Mouse (Mus musculus) CD4-positive naive resting alpha-beta T cell, adult 57 days (primary cell): Measurements from ENCODE around the gene Slc50a1. TPM values are rescaled to one million over a fixed set of nuclear protein-coding genes. Genes with fewer than 3 reads are reported as not detected.

Experiments
- total RNA-seq: library from RNA; stranded (reverse); gene quantifications from one replicate; pipeline ENCODE4 v1.2.4, GENCODE M21; 2023

Gene Slc50a1
- total RNA-seq = 113 TPM

DNA sequence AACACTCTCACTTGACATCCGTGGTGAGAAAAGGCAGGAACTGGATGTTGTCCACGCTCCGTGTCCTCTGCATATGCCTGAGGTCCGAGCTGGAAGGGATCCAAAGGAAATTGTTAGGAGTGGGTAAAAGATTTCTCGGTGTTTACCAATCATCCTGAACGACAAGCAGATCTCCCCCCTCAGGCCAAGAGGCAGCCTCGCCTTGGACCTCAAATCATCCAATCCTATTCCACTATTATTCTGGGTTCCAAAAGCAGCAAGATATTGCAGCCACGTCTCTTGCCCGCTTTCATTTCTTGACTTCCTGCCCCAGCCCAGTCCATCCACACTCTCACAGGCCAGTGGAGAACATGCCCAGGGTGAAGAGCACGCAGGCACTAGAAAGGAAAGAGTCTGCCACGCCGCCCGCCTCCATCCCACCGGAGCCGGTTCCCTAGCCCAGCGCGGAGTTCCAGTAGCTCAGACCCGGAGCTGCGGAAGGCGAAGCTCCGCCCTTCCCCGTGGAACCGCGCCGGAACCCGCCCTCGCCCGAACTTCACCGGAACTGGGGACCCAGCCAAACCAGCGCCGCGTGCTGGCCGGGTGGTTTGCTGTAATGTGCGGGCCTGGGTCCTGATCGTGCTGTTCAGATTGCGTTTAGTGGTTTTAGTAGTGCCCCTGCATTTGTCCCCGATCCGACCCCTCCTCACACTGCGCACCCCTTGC lies at the start of gene Slc50a1:
Slc50a1 (minus strand) TSS at position 520 of the 705 bp plus-strand sequence.

DNA sequence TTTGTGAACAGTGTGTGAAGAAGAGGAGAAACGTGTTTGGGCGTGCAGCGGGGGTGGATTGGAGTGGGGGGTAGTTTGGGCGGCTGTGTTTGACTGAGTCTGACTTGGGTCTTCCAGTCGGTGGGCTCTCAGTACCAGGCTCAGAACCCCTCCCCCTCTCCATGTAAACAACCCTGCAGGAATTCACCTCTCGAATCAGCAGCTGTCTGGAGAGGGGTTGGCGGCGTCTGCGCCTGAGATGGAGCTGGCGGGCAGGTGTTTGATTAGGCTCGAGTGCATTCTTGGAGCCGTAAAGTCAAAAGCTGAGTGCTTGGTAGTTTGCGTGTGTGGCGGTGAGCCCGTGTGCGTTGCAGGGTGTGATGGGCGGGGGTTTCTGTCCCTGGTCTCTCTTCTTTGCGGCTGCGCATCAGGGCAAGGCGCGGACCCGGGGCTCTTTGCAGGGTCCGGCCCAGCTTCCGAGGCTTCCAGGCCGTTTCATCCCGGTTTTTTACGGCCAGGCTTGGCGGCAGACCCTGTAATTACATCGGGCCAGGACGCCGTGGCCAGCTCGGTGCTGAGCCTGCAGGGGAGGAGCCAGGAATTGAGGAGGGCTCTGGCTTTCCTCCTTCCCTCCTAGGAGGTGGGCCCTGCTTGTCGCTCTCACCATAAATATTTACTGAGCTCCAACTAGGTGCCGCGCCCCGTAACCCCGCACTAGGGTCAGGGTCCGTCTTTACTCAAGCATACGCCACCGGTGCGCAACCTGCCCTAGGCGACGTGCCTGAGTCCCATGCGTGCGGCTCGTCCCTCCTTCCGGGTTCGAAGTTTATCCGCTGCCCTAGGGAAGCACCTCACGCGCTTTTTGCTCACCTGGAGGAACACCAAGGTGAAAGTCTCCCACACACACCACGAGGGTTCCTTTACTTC lies 10.5 kb upstream of the Slc50a1 start, which contains the start of gene Efna1:
Efna1 (minus strand) TSS at position 537 of the 906 bp plus-strand sequence.

DNA sequence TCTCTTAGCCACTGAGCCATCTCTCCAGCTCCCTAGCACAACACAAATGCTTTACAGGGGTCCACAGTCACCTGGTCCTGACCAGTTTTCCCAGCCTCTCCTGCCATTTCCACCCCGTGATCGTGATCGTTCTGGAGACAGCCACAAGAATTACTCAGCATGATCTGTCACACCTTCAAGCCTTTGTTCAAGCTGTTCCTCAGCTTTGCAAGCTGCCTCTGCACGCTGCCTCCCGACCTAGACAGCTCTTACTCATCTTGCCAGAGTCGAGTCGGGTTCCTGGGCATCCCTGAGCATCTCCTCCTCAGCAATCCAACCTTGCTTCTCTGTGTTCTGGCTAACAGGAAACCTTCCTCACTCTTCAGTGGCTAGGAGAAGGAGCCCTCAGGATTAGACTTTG lies 11.3 kb downstream of the Slc50a1 start, which contains the start of gene Dpm3:
Dpm3 (plus strand) TSS at position 283 of the 400 bp plus-strand sequence.

DNA sequence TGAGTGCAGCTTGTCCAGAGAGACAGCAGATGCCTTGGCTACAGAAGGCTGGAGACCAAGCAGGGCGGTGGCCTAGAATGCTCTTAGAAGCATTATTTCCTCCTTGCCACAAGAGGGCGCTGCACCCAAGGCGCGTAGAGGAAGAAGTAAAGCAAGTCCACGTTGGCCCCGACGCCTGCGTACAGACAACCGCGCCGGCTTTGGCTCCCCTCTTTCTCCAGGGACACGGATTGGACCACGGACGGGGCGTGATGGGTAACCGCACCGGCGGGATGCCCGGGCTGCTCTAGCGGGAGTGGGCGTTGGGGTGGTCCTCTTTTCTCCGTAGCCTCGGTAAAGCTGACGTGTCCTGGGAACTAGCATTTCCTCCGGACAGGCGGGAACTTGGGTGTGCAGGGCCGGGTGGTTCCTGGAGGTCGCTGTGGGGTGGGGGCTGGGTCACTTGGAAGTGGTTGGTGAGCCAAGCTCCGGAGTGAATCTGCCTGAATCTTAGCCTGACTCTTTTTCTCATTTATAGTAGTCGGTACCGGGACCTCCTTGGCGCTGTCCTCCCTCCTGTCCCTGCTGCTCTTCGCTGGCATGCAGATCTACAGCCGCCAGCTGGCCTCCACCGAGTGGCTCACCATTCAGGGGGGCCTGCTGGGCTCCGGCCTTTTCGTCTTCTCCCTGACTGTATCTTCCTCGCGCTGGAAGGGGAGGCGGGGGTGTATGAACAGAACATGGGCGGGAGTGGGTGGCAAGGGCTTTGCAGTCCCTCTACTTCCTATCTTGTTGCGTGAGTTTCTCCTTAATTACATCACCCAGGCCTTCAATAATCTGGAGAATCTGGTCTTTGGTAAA lies 23.9 kb downstream of the Slc50a1 start, which contains the start of gene Trim46:
Trim46 (minus strand) TSS at position 49 of the 840 bp plus-strand sequence.

DNA sequence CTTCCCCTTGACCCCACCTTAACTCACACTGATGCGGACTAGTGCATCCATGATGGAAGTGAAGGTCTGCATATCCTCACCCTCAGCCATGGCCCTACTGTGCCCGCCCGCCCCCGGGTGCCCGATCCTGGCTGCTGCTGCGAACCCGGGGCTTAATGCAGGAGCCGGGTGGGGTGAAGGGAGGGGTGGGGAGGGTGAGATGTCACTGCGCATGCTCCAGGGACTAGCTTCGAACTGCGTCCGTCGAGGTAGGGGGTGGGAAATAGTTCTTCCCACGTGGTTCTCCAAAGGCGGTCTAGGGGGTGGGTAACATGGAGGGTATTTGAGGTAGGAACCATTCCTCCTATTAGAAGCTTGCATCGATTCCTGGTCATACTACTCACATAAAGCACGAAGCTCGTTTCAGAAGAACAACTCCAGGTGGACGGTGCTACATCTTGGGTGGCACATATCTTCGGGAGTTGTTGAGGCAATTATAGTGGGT lies 24.6 kb downstream of the Slc50a1 start, which contains the start of gene Krtcap2:
Krtcap2 (plus strand) TSS at position 279 of the 484 bp plus-strand sequence.

DNA sequence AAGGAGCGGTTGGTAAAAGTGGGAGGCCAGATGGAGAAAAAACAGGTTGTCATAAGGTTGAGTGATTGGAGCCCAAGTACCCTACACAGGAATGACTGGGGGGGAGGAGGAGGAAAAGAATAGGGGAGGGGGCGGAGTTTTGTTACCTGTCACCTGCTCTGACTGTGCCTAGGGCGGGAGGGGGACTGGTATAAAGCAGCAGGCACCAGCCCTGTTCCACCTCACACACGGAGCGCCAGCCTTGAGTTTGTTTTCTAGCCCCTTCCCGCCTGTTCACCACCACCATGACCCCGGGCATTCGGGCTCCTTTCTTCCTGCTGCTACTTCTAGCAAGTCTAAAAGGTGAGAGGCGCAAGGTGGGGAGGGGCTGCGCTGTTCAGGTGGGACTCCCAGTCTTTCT lies 41.5 kb downstream of the Slc50a1 start, which contains the start of gene Muc1:
Muc1 (plus strand) TSS at position 222 of the 400 bp plus-strand sequence.

DNA sequence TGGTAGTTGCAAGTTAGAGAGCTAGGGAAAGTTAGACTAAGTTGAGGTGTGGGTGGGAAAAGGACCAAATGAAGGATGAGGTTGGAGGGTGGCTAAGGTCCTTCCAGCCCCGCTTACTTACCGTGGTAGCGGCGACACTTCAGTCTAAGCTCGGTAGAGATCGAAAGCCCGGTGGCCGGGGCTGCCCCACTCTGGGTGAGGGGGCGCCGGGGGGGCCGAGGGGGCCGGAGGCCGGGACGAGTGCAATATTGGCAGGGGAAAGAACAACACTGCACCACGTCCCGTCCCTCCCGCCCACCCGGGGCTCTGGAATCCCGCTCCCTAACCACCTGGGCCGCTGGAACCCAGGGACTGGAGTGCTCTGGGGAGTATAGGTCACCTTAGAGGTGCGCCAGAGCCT lies 43.5 kb downstream of the Slc50a1 start, which contains the start of gene Mtx1:
Mtx1 (minus strand) TSS at position 189 of the 400 bp plus-strand sequence.

Other genes starting within 250 kb of the Slc50a1 start
- 67.5 TPM for gene Rusc1, start 177.3 kb downstream of the Slc50a1 start, total RNA-seq
- not detected for gene Gm43738, start 169.5 kb downstream of the Slc50a1 start, total RNA-seq
- 36.2 TPM for gene Fdps, start 168.6 kb downstream of the Slc50a1 start, total RNA-seq
- gene Pklr, start 134.4 kb downstream of the Slc50a1 start, total RNA-seq = not detected
- gene Hcn3, start 110.4 kb downstream of the Slc50a1 start, total RNA-seq = 6.1 TPM
- gene Clk2, start 105.8 kb downstream of the Slc50a1 start, total RNA-seq = 132 TPM
- gene Scamp3, start 93.1 kb downstream of the Slc50a1 start, total RNA-seq = 156 TPM
- 129 TPM for gene Fam189b, start 87.4 kb downstream of the Slc50a1 start, total RNA-seq
- gene Gba, start 67.6 kb downstream of the Slc50a1 start, total RNA-seq = 61.2 TPM
- 12.1 TPM for gene Thbs3, start 55.4 kb downstream of the Slc50a1 start, total RNA-seq
- gene Mtx1, start 43.5 kb downstream of the Slc50a1 start, total RNA-seq = 205 TPM
- 0.50 TPM for gene Muc1, start 41.5 kb downstream of the Slc50a1 start, total RNA-seq
- 94.5 TPM for gene Krtcap2, start 24.6 kb downstream of the Slc50a1 start, total RNA-seq
- 2.0 TPM for gene Trim46, start 24.3 kb downstream of the Slc50a1 start, total RNA-seq
- 55.3 TPM for gene Dpm3, start 11.2 kb downstream of the Slc50a1 start, total RNA-seq
- gene Efna1, start 10.6 kb upstream of the Slc50a1 start, total RNA-seq = 0.41 TPM
- not detected for gene Efna3, start 52.4 kb upstream of the Slc50a1 start, total RNA-seq
- gene Efna4, start 67.5 kb upstream of the Slc50a1 start, total RNA-seq = not detected
- gene Adam15, start 79.4 kb upstream of the Slc50a1 start, total RNA-seq = 19.3 TPM
- gene Dcst2, start 91.4 kb upstream of the Slc50a1 start, total RNA-seq = 0.24 TPM
- not detected for gene Dcst1, start 94.7 kb upstream of the Slc50a1 start, total RNA-seq
- gene Zbtb7b, start 124.2 kb upstream of the Slc50a1 start, total RNA-seq = 111 TPM
- gene Lenep, start 132.2 kb upstream of the Slc50a1 start, total RNA-seq = not detected
- gene Flad1, start 141.3 kb upstream of the Slc50a1 start, total RNA-seq = 29.4 TPM
- gene Cks1b, start 147.8 kb upstream of the Slc50a1 start, total RNA-seq = 2.8 TPM
- gene Shc1, start 147.9 kb upstream of the Slc50a1 start, total RNA-seq = 96.2 TPM
- 54.1 TPM for gene Pygo2, start 159.6 kb upstream of the Slc50a1 start, total RNA-seq
- 115 TPM for gene Pbxip1, start 166.1 kb upstream of the Slc50a1 start, total RNA-seq
- 8.2 TPM for gene Pmvk, start 184.0 kb upstream of the Slc50a1 start, total RNA-seq
- gene Kcnn3, start 249.6 kb upstream of the Slc50a1 start, total RNA-seq = not detected